Mouse (Mus musculus) bone marrow macrophage, adult 2 months (primary cell): ENCODE data around the gene Ppm1m. TPM values are rescaled to one million over a fixed set of nuclear protein-coding genes. Genes with fewer than 3 reads are reported as not detected.

Experiments
- H3K27ac ChIP-seq: 2 replicates; pipeline ENCODE4 v1.5.1; 2012; ENCODE audit warnings: low read depth, low read length; ENCODE audit not compliant: insufficient read depth
- H3K4me1 ChIP-seq: 2 replicates; pipeline ENCODE4 v1.6.1; 2012; ENCODE audit warnings: low read length; ENCODE audit not compliant: control insufficient read depth, insufficient read depth
- H3K4me3 ChIP-seq: 2 replicates; pipeline ENCODE4 v1.5.1; 2012; ENCODE audit warnings: mild to moderate bottlenecking, low read length, moderate library complexity; ENCODE audit not compliant: insufficient read depth
- CTCF ChIP-seq: IDR thresholded peaks from 2 replicates; pipeline ENCODE4 v1.5.1; 2012; ENCODE audit warnings: low read depth, mild to moderate bottlenecking, low read length, moderate library complexity
- POLR2A ChIP-seq: IDR thresholded peaks from 2 replicates; pipeline ENCODE4 v1.6.1; 2012; ENCODE audit warnings: mild to moderate bottlenecking, low read depth, low read length, borderline replicate concordance
- polyA plus RNA-seq: library from polyadenylated mRNA; stranded (reverse); fragments of >200 nt; gene quantifications from 2 replicates; pipeline ENCODE4 v1.2.4, GENCODE M21; 2012; ENCODE audit not compliant: missing spikeins, insufficient read depth, insufficient read length

The Ppm1m gene
- polyA plus RNA-seq, 1 experiment, result 41.5 TPM

- H3K4me3 ChIP-seq, result no peak overlapping the region
- H3K4me1 ChIP-seq, result no peaks in the 10 kb centered on the region
- H3K27ac ChIP-seq, result no peak overlapping the region
- TF ChIP-seq CTCF, result no peak
- no peak for TF ChIP-seq POLR2A
Measured at GRCm38 (mm10) chr9:106147851-106148431, 51.6 kb downstream of the Ppm1m start.

- Histone ChIP-seq H3K4me3 (no peak overlapping the region), H3K4me1 (no peaks in the 10 kb centered on the region), H3K27ac (no peak overlapping the region)
- TF ChIP-seq POLR2A (no peak), CTCF (no peak)
Measured at GRCm38 (mm10) chr9:106147281-106147680, 52.3 kb downstream of the Ppm1m start.

GRCm38 (mm10) chr9:106145582-106145981 lies 54.0 kb downstream of the Ppm1m start:
- Histone ChIP-seq H3K4me3 (no peak overlapping the region), H3K27ac (no peak overlapping the region), H3K4me1 (no peaks in the 10 kb centered on the region)
- TF ChIP-seq POLR2A (no peak), CTCF (no peak)

Other genes starting within 250 kb of the Ppm1m start
- not detected in 2 replicates for gene Col6a5, start 239.1 kb downstream of the Ppm1m start, polyA plus RNA-seq
- gene Col6a4, start 103.0 kb downstream of the Ppm1m start, polyA plus RNA-seq, result not detected in 2 replicates
- gene Glyctk, start 41.6 kb downstream of the Ppm1m start, polyA plus RNA-seq, result 0.58 and 0.77 TPM in 2 replicates
- gene Wdr82, start 28.8 kb downstream of the Ppm1m start, polyA plus RNA-seq, result 30.8 and 37.0 TPM in 2 replicates
- gene Twf2, start 3.4 kb upstream of the Ppm1m start, polyA plus RNA-seq, result 99.0 and 113 TPM in 2 replicates
- 41.6 and 61.6 TPM in 2 replicates for gene Tlr9, start 22.9 kb upstream of the Ppm1m start, polyA plus RNA-seq
- gene Alas1, start 48.9 kb upstream of the Ppm1m start, polyA plus RNA-seq, result 67.2 and 70.5 TPM in 2 replicates
- 8.3 and 13.7 TPM in 2 replicates for gene Poc1a, start 81.3 kb upstream of the Ppm1m start, polyA plus RNA-seq
- 122 and 129 TPM in 2 replicates for gene Dusp7, start 168.9 kb upstream of the Ppm1m start, polyA plus RNA-seq
- gene Rpl29, start 229.7 kb upstream of the Ppm1m start, polyA plus RNA-seq, result 299 and 319 TPM in 2 replicates
- 1.3 and 1.6 TPM in 2 replicates for gene Acy1, start 238.6 kb upstream of the Ppm1m start, polyA plus RNA-seq
- gene Abhd14b, start 247.7 kb upstream of the Ppm1m start, polyA plus RNA-seq, result 27.6 and 32.0 TPM in 2 replicates
- 5.4 and 8.3 TPM in 2 replicates for gene Abhd14a, start 247.9 kb upstream of the Ppm1m start, polyA plus RNA-seq